Mouse (Mus musculus) thymus, adult 18-20 months (tissue): ENCODE measurements around the gene Tab2.

Experiments used
- DNase-seq, 2 experiments: peaks; one replicate each; pipeline ENCODE4 v3.0.0; 2022; ENCODE audit warnings: mixed read lengths in 2 of 2

The Tab2 gene

DNA sequence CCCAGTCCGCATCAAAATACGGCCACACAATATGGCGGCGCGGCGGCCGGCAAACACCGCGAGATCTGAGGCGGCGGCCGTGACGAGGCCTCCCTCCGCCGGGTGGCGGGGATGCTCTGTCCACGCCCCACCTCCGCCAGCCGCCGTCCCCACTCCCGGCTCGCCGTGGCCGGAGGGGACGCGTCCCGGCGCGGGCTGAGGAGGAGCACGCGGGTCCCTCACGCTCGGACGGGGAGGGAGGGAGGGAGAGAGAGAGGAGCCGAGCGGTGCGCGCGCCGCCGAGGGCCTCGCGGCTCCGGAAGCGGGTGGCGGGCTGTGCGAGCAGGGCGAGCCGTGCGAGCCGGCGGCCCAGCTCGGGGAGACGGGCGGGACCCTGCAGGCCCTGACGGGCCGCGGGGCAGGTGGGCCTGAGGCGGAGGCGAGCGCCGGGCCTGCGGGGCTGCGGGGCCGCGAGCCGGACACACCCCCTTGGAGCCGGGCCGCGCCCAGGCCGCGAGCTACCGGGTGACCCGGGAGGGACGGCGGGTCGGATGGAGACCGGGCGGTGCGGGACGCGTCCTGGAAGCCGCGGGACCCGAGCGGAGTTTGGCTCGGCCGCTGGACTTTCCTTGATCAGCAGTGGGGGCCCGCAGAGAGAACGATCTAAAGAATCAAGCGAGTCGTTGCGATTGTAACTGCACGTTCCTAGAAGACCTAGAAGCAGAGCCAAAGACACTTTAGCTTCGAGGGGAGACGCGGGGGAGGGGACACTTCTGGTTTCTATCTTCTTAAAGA lies at the start of gene Tab2:
Gene Tab2 (minus strand): TSS at position 3 of the 774 bp plus-strand sequence.
- peak; percentile 62 for DNase-seq

DNA sequence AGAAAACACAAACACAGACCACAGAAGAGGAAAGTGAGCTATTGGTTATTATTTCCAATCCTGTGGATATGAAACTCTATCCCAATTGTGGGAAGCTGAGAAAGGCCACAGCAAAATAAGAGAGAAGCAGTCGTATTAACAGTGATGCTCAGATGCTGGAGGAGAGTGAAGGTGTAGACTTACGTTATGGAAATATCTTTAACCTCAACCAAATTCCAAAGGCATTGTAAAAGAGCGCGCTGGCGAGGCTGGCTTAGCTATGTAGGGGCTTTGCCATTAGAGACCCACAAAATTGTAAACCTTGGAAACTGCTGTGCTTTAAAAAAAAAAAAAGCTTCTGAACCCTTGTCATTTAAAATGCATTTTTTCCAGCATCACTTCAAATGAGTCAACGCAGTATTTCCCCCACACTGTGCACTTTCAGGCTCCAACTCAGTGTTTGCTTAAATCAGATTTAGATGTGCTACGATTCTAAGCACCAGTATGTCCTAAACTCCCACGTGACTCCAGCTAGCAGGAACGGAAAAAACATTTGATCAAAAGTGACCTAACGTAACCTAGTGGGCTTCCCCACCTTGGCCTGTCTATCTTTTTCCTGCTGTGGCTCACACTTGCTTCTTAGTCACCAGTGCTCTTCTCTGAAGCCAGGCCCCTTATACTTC lies 36.4 kb upstream of the Tab2 start:
- no peak for DNase-seq

DNA sequence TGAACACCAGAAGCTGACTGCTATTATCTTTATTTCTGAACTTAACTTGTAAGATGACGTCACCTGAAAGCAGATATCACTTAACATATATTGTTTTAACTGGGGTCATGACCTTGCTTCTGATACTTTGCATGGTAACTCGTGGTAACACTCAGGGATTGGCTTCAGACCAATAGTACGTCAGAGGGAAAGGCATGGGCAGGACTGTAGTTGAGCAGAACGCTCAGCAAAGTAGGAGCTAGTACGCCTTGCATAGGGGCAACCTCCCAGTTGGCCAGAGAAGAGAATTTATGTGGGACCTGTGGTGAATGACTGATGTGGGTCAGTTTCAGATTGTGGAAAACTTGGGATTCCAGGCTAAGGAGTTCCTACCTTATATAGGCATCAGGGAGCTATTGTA lies 35.6 kb upstream of the Tab2 start:
- DNase-seq, result no peak

DNA sequence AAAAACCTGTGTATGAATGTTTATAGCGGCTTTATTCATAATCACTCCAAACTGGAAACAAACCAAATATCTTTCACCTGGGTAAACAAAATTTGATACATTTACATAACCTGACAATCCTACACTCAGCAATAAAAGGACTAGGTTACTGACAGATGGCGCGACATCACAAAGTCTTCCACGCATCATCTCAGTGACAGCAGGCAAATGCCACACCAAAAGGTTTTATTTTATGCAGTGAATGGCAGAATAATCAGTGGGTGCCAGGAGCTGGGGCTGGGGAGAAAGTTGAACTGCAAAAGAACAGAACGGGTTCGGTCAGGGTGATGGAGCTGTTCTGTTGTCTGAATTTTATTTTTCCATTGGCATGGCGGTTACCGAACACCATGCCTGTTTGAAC lies 31.5 kb upstream of the Tab2 start:
- no peak for DNase-seq

DNA sequence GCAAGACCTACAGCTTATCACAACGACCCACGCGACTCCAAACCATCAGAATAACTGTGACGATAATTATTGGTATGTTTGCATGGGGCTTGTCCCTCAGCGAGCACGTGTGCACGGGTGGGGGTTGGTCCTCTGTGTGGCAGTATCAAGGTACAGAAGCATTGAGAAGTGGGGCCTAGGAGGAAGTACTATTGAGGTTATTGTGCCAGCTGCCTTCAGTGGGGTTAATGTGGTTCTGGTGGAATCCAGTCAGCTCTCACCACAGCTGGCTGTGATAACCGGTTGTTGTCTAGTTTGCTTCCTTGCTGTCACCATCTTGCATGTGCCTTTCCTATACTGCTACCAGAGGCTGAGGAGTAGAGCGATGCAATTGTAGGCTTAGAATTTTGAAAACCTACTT lies 20.4 kb upstream of the Tab2 start:
- DNase-seq, result peak in 1 of 2 experiments; percentile 5

DNA sequence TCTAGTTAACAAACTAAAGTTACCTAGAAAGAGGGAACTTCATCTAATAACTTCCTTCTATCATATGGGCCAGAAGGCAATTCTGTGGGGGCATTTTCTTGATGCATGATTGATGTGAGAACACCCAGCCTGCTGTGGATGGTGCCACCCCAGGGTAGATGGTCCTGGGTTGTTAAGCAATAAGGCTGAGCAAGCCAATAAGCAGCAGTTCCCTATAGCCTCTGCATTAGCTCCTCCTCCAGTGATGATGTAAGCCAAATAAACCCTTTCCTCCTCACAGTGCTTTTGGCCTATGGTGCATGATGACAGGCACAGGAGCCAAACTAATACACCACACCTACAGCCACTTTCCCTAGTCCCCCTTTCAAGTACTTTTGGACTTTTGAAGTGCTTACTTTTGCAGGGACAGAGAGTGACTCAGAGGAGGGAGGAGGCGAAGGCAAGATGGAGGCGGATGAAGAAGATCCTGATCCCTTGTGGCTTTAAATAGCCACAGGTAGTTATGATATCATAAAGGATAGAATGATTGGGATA lies 12.8 kb upstream of the Tab2 start:
- no peak for DNase-seq

DNA sequence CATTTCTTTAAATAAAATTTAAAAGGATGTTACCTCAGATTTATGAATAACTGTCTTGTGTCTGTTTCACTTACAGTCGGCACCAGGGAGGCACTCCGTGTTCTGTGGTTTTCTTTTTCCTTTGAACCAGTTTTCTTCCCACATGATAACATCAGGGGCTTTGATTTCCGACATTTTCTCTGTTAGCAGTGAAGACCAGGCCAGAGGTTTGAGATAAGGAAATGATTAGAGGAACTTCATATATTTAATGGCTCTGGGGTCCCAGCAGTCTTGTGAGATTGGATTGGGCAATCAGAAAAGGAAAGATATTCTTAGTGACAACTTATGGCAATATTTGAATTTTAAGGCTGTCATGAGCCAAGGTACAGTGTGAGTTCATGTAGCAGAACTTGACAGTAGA lies 11.1 kb upstream of the Tab2 start:
- DNase-seq, result no peak

DNA sequence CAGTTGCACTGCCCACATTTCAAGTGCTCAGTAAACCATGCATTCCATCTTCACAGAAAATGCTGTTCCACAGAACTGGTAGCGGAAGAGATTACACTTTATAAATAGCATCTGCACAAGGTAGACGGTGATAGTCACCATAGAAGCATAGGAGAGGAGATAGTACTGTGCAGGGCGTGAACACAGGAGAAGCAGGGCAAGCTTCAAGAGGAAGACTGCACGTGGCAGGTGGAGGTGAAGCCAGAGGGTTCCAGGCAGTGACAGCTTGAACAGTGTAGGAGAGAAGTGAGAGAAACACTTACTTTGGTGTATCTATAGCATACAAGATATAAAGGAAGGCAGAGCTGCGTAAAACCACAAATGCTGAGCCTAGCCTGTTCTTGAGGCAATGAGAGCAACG lies 3.0 kb upstream of the Tab2 start:
- DNase-seq, result no peak

DNA sequence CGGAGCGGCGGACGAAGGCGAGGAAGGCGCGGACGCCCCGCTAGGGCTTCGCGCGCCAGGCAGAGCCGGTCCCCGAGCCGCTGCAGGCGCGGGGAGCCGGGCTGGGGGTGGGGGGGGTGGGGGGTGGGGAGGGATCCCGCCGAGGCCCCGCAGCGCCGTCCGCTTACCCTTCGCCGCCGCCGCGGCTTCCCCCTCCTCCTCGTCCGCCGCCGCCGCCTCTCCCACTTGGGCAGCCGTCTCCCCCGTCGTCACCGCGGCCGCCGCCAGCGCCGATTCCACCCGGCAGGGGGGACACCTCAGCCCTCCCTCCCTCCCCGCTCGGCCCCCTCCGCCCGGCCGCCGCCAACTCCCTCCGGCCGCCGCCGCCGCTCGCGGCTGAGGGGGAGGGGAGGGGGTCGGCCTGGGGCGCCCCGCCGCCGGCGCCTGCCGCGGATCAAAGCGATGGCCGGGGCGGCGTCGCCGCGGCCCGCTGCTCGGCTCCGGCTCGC lies 352 bp downstream of the Tab2 start:
- peak; percentile 38 to 41 for DNase-seq

DNA sequence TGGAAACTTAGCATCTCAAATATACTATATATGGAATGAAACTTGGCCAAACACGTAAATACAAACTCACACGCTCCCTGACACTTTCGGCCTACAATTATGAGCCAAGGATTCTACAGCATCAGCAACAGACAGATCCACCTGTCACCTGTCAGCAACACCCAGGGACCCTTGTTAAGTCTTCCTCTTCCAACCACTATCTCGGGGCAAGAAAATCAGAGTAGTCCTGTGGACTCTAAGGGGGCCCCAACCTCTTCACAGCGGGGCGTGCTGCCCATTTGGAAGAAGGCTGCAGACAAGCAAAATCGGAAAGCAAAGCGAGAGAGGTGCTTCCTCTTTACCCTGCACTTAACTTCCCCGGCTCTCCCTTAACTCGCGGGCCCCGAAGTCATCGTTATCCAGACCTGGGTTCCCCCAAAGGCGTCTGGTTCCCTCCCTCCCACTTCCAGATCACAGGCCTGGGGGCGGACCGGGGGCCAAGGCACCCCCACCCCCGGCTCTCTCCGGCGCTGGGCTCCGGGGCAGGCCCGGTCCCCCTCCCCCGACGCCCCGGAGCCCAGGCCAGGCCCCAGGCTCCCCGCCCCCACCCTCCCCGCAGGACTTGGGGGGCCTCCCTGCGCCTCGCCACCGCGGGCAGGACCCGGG lies 919 bp downstream of the Tab2 start:
- DNase-seq, result peak; percentile 31 to 50

DNA sequence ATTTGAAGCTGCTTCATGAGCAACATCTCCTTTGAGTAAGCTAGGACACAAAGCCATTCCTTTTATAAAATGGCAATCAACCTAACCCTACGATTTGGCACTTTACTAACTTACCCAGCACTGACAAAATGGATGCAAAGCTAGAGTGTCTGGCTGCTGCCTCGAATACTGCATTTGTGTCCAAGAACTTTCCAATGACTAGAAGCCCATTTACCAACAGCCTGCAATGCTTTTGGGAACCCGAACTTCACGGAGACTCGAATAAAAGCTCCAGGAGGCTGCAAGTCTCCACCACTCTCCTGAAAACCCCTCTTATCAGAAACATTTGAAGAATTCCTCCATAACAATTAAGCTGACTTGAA lies 1.4 kb downstream of the Tab2 start:
- no peak for DNase-seq

DNA sequence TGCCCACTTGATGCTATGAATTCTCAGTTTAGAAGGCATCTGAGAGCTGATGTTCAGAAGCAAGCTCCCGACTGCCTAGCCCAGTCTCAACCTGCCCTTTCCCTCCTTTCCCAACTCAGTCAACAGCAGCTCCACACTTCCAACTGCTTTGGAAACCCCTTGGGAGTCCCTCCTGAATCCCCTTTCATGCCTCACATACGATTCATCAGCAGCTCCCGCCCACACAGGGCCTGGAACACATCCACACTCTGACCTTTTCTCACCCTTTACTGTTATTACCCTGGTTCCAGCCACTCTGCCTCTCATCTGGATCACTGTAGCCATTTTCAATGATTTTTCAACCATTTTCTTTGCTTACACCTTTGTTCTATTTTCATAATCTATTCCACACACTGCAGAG lies 13.0 kb downstream of the Tab2 start:
- no peak for DNase-seq

DNA sequence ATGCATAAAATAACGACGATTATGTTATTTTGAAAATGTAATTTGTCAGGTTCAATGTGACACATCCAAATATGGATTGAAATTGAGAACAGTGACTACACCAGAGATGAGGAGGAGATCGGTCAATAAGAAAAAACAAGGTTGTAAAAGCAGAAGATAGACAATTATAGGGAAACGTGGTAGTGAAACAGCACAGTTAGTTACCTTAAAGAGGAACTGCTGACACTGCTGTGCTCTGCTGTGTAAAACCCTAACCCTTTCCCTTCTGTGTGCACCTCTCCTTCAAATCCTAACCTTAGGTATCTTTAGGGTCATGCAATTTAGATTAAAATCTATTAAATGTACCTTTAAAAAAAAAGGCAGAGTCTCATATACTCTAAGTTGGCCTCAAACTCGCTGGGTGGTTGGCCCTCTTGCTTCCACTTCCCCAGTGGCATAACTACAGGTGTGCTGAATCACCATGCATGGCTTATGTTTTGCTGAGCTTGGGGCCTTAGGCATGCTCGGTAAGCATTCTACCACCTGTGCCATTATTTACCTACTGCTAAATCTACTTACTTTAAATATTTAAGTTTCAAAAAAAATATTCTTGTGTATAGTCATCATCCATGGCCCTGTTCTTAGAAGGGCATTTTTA lies 19.4 kb downstream of the Tab2 start:
- DNase-seq, result no peak

DNA sequence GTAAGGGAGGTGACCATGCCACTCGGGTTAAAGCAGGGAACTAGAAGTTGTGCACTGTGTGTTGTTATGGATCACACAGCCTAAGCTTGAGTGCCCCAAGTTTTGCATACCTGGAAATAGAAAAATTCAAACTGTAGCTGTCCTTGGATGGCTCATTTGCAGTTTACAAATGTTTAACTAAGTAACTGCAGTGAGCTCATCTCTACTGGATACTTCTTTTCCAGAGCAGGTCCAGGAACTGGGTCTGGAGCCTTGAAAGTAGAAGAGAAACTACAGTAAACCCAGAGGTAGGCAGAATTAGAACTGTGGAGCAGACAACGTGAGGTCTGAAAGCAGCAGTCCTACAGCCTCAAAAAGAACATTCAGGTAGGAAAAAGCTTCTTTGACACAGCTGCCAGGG lies 23.1 kb downstream of the Tab2 start:
- DNase-seq, result no peak

DNA sequence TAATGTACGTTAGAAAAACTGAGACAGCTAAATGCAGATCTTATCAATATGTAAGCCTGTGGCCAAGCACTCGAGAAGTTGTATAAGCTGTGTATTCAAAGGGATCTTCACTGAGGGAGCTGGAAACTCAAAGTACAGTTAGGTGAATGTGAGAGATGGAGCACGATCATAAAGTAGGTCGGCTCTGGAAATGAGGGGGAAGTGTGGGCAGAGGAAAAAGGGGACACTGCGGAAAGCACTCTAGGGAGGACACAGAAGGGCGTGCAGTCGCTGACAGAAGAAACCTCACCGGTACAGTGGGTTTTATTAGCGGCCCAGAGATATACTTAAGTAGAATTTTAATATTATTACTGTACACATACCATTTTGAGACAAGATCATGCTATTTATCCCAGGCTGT lies 27.0 kb downstream of the Tab2 start:
- DNase-seq, result no peak

DNA sequence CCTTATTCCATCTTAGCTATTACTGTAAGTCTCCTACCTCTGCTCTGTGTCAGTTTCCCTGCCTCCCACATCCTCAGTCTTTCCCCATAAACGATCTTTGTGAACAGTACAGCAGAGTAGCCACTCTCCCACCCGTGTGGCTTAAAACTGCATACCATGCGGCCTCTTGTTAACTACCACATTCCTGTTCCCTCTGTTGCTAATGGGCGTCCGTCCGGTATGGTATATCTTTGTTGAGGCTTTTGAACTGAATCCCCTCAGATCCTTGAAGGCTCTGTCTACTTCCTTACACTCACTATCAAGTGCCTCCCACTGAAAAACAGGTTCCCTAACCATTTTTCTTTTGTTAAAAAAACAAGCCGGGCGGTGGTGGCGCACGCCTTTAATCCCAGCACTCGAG lies 30.5 kb downstream of the Tab2 start:
- DNase-seq, result no peak

DNA sequence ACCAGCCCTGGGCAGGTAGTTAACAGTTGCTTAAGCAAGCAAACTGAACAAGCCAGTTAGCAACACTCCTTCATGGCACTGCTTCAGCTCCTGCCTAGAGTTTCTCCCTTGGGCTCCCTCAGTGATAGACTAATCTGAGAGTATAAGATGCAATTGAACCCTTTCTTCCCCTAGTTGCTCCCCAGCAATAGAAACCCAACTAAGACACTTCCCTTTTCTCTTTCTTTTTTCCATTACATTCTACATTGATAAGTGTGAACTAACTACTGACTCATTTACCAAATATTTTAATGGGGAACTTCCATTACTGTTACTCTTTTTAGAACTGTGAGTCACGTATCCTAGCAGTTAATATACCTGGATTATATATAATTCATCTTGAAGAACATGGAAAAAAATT lies 32.6 kb downstream of the Tab2 start:
- no peak for DNase-seq

DNA sequence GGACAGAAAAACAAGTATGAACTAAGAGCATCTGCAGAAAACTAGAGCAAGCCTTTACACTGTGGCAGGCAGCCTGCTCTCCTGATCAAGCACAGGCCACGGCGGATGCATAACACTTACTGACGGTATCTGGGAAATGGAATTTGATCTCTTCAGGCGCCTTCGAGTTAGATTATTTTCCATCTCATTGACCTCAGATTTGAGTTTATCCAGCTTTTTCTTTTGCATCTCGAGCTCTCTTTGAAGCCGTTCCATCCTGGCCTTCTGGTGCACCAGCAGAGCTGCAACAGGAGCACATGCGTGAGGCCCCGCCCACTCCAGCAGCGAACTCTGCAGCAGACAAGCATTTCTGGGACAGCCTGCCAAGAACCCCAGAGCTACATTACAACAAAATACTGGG lies 44.8 kb downstream of the Tab2 start:
- no peak for DNase-seq

DNA sequence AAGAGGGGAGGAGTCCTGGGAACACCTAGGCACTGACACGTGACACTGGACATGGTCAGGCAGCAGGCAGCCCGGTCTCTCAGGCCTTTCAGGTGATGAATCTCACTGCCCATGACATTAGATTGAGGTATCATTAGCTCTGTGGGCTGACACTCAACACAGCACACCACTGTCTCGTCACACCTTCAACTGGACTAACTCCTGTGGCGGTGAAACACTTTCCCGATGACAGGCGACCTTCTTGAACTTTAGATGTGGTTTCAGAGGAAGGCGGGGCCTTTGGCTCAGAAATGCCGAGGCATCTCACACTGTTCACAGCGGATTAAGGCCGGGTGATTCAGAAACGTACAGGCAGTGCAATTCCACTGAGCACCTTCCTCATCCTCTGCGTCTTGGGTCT lies 48.9 kb downstream of the Tab2 start:
- DNase-seq, result no peak

DNA sequence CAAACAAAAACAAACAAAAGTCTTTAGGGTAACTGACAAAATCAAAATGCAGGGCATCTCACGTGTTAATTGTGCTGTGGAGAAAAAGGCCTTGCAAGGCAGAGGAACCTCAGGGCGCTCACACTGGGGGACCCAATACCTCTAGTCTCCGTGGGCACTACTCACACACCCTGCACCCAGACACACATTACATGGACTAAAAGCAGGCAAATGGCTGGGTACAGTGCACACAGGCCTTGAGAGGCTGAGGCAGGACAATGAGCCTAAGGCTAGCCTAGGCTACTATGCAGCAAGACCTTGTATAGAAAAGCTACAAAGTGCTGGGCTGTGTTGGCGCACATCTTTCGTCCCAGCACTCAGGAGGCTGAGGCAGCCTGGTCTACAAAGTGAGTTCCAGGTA lies 51.9 kb downstream of the Tab2 start:
- DNase-seq, result no peak

DNA sequence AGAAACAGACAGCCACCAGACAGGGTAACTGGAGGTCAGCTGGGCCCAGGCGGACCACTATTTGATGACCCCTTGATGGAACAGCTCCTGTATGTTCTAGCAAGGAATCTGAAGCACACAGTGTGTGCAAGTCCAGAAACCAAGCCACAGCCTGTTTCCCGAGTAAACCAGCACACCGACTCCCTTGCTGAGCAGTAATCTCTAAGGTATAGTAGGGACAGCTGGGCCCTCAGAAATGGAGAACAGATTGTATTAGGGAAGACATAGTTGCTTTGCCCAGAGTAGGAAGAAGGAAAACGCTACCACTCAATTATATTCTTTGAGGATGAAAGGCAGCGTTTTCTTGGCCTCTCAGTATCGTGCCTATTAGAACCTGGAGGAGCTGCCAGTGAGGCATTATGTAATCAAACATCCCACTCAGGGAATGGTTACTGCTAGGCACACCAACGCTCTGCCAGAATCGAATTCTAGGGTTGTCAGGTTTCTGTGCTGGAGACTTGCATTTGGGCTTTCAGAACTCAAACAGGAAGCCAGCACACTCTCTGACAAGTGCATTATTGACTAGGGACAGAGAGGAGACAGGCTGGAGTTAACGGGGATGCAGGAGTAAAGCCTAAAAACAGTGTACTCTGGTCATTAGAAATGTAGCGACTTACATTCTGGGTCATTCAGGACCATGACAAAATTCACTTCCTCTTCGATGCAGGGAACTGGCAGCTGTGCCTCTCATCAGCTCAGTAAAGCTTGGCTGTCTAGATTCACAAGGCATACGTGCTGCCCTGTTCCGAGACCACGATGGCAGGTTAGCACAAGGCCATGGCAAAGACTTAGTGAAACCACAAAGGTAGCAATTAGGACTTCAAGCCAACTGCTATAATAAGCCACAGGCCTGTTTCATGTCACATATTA lies 55.1 kb downstream of the Tab2 start:
- DNase-seq, result no peak

DNA sequence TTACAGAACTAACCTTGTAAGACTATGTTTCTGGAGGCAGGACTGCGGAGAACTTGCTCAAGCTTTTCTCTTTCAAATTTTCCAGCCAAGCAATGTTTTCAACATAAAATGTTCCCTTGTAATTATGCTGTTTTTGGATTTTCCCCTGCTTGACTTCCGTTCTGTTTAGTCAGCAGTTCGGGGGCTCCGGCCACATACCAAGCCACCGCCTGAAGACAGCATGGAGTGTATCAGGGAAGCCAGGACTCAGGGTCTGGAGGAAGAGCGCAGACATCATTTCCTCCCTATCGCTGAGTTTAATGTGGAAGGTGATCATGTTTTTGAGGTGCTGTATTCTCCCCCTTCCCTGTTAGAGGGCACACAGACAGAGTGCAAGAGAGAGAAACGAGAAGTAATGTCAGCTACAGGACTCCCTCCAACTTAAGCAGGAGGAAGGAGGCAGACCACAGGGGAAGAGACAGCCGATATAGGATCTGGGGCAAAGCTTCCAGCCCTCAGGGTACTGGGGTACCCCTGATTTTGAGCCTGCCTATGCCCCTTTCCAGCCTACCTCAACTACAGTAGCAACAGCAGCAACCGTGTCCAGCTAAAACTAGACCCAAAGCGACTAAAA lies 67.7 kb downstream of the Tab2 start:
- no peak for DNase-seq
